Mouse (Mus musculus) heart, postnatal 0 days (tissue): Measurements from ENCODE around the gene 2310009B15Rik.

Experiments
- CTCF ChIP-seq: IDR thresholded peaks from 2 replicates; pipeline ENCODE4 v1.5.1; 2016; ENCODE audit warnings: antibody characterized with exemption, control low read depth, low read depth
- EP300 ChIP-seq: IDR thresholded peaks from 2 replicates; pipeline ENCODE4 v1.6.1; 2016; ENCODE audit warnings: antibody characterized with exemption, low read depth

DNA sequence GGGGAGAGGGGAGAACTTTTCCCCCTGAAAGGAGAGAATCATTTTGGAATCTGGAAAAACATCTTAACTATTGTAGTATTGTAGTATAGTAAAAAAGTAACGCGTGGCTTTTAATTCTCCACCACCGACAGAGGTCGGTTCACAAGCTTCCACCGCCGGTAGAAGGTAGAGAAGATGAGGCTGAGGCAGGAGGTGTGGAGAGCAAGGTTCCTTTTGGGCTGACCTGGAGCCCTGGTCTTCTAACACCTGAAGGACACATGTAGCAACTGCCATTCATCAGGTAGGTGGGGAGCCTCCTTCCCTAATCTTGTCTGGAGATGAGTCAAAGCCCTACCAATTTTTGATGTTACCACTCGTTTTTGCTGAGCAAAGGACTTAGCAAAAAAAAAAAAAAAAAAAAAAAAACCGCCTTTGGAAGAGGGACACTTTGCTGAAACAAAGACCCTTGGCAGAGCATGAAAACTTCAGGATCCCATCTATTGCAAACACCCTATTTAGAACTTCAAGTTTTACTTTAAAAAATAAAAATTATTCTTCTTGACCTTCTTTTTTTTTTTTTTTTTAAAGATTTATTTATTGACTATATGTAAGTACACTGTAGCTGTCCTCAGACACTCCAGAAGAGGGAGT, 7.0 kb downstream of the 2310009B15Rik start:
- TF ChIP-seq CTCF (no peak), EP300 (no peak)
